Mouse (Mus musculus) lung, adult 2 months (tissue): ENCODE measurements around the gene Slc22a17.

Experiments
- CTCF ChIP-seq: fragments of 200-500 bp; IDR thresholded peaks from 2 replicates; pipeline ENCODE4 v1.5.1; 2011; ENCODE audit warnings: mild to moderate bottlenecking, low read length, control low read depth; ENCODE audit not compliant: insufficient read depth
- POLR2A ChIP-seq: fragments of 200-500 bp; IDR thresholded peaks from 2 replicates; pipeline ENCODE4 v1.6.1; 2011; ENCODE audit warnings: low read depth, mild to moderate bottlenecking, control low read depth, low read length, borderline replicate concordance; ENCODE audit errors: extremely low read depth

DNA sequence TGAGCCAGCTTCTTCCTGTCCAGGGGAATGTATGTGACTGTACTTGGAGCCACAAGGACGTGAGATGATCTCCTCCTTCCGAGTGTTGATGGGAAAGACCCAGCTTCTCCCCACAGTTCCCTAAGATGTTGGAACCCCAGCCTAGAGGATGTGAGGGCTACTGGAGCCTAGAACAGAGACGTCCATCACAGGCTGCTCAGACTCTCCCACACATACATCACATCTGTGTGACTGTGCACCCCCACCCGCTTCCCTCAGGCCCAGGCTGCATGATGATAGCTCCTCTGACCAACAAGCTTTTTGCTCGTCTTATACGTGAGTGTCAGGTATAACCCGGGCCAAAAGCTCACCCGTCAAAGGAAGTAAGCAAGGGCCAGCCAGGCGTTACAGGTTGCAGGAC, 35.8 kb upstream of the Slc22a17 start:
- TF ChIP-seq CTCF = no peak
- TF ChIP-seq POLR2A = no peak
